Mouse (Mus musculus): ENCODE data around the gene Abr.

Gene Abr

DNA sequence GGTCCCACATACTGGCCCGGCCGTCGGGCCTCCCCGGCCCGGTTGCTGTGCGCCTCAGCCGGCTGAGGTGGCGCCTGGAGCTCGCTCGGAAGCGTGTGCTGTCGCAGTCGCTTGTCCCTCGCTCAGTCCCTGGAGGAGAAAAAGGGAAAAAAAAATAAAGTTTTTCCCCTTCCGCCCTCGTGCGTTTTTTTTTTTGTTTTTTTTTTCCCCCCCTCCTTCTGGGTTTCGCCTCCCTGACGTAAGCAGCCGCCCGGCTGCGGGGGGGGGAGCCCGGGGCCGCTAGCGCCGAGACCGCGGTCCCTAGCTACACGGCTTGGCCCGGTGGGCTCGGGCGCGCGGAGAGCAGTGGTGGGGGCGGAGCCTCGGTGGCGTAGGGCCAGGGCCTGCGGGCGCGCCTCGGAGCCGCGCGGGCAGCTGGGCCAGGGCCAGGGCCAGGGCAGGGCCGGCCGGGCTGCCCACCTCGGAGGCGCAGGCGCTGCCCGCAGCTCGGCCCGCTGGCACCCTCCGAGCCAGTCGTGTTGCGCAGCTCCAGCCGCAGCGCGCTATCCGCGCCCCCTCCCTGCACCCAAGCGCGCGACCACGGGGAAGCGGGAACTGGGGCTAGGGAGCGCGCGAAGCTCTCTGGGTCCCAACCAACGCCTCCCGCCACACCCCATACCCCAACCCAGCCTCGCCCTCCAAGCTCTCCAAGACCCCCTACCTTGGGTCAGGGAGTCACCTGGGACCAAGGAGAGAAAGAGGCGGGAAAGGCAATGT lies 1.3 kb upstream of the Abr start:
- DNase-seq (ENCODE audit: low spot score) = peak; percentile 46

DNA sequence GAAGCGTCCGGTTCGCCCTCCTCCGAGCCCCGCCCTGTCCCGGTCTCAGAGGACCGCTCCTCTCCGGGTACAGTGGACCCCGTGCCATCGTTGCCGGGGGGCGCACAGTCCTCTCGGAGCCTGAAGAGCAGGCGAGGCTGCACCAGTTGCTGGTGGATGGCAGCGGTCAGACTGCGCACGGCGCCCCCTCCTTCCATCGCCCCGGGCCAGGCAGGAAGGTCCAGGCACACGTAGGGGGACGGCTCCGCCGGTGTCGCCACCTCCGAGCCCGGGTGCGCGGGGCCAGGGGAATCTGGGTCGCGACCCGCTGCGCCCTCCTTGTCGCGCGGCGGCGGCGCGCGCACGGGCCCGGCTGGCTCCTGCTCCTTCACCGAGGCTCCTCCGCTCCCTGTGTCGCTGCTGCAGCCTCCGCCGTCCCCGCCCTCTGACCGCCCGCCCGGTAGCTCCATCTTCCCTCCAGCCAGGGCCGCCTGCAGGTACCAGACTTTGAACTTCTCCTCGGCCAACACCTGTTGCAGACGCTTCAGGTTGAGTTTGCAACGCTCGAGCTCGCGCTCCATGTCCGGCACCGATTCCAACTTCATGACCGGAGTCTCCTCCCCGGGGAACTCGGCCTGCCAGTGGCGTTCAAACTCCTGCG lies 572 bp upstream of the Abr start:
- no peak for DNase-seq (ENCODE audit: low spot score)

DNA sequence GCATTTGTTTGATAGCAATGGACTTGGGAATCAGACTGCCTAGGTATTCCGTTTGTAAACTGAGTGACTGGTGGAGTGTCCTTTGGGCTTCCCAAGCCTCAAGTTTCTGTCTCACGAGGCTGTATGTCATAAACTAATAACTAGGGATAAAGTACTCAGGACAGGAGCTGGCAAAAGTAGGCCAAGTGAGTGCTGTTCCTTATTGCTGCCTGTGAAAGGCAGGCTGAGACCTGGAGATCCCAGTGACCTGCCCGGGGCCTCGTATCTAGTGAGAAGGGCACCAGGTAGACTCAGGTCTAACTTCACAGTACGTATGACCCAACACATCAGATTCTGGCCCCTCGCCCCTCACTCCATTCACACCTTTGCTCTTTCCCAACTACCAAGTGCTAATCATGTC lies 4.0 kb downstream of the Abr start:
- DNase-seq (ENCODE audit: low spot score) = no peak

GRCm38 (mm10) chr11:76614246-76614645 lies 7.9 kb downstream of the Abr start:
- DNase-seq (ENCODE audit: low spot score) = no peak

DNA sequence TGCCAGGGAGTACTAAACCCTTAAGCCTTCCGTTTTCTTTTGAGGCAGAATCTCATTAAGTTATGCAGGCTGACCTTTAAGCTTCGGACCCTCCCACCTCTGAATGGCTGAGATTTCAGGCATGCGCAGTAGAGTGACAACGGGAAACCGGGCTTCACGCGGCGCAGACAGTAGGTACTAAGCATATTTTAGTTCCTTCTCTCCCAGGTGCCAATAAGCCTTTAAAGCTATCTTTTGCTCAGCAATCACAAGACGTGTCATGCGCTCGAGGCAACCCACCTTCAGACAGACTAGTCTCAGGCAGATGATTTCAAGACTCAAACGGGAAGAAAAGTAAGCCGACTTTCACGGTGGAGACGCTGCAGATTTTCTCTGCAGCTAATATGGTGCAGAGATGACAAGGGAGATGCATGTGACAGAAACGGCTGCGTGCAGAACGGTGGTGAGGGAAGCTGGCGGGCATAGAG lies 9.4 kb downstream of the Abr start:
- DNase-seq (ENCODE audit: low spot score) = peak; percentile 72

GRCm38 (mm10) chr11:76610948-76611347 lies 11.2 kb downstream of the Abr start:
- no peak for DNase-seq (ENCODE audit: low spot score)

DNA sequence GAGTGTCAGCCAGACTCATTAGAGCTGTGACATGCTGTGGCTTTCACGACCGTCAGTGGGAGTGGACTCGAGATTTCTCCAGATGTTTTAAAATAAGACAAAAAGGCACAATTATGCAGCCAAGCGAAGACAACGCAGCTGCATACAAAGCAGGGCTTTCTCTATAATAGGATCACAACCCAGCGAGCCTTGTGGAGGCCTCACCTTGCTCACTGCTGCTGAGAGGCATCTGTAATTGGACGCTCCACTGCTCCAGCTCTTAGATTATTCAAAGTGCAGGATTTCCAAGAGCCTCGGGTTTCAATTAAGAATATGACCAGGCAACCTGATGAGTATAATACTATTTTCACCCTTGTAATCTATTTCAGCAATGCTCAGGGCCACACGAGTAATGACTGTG lies 15.6 kb downstream of the Abr start:
- DNase-seq (ENCODE audit: low spot score) = no peak

DNA sequence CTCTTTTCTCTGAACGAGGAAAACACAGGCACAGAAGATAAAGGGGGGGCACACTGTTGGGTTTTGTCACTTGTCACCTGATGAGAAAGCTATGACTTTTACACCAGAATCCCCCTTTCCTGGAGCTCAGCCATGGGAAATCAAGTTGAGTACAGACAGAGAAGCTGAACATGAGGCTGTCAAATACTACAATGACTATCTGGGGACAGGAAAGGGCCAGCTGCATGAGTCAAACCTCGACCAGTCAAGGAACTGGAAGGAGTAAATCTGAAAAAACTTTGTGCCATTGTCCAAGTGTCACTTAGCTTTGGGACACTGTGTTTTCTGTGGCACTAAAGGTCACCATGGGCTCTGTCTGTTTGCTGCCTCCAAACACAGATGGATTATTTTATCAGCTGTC lies 22.9 kb downstream of the Abr start:
- DNase-seq (ENCODE audit: low spot score) = no peak

- no peak for DNase-seq (ENCODE audit: low spot score)
These were observed 23.4 kb downstream of the Abr start for GRCm38 (mm10) chr11:76598757-76599156.

- DNase-seq (ENCODE audit: low spot score) = no peak
These were observed 28.3 kb downstream of the Abr start for GRCm38 (mm10) chr11:76593620-76594326.

DNA sequence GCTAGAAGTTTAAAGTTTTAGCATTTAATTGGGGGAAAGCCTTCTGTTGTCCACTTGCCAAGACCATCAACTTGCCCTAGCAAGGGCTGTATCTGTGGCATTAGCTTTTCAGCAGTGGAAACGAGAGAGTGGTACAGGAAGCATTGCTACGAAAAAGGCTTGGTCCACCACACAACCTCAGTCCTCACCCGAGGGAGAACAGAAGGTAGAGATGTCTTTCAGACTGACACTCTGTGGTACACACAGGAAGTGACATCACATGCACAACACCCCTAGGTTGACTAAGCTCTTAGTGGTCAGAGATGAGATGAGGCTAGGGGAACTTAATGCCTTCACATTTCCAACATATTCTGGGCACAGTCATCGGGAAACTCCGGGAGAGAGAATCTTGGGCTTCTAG lies 32.4 kb downstream of the Abr start:
- DNase-seq (ENCODE audit: low spot score) = no peak

- DNase-seq (ENCODE audit: low spot score) = no peak
These were observed 33.3 kb downstream of the Abr start for GRCm38 (mm10) chr11:76588632-76589485.

- DNase-seq (ENCODE audit: low spot score) = peak; percentile 22
These were observed 34.1 kb downstream of the Abr start for GRCm38 (mm10) chr11:76588032-76588431.

DNA sequence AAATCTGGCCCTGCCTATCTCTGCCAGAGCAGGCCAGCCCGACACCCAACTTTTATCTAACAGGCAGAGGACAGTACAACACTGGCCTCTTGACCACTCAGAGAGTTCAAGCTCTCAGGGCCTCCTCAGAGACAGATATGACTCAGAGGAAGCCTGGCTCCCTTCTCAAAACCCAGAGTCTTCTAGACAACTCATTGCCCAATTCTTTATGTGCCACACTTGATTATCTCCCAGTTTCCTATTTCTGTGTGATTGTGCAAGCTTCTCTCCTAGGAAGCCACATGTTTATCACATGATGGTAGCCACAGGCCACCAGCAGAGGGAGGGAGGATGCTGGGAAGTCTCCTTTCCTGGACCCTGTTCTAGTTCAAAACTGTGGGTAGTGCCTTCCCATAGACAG lies 34.8 kb downstream of the Abr start:
- DNase-seq (ENCODE audit: low spot score) = peak; percentile 39

GRCm38 (mm10) chr11:76586119-76586518 lies 36.0 kb downstream of the Abr start:
- DNase-seq (ENCODE audit: low spot score) = no peak

DNA sequence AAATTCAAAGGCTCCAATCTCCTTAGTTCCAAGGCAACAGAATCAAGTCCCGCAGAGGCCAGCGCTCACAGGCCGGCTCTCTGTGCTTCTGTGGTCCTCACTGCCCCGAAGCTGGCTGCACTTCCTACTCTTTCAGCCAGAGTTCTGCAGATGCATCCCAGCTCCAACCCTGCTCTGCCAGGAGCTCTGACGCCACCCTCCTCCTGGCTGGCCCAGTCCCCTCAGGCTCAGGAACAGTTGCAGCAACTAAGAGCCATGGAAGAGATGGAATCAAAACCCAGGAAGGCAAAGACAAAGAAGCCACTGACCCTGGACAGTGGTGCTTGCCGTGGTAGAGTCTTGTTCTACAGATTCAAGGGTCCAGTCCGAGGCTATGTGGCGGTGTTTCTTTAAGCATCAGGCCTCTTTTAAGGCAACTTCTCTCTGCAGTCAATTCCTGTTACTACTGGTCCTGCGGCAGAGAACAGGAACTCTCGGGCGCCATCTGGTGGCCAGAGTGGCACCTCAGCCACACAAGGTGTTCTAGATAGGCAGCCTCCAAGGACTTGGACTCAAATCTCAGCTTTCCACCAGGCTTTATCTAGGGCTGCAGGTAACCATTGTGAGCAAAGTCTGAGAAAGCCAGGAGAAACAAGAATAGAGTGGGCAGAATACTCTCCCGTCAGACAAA lies 44.4 kb downstream of the Abr start:
- peak; percentile 93 for DNase-seq (ENCODE audit: low spot score)

DNA sequence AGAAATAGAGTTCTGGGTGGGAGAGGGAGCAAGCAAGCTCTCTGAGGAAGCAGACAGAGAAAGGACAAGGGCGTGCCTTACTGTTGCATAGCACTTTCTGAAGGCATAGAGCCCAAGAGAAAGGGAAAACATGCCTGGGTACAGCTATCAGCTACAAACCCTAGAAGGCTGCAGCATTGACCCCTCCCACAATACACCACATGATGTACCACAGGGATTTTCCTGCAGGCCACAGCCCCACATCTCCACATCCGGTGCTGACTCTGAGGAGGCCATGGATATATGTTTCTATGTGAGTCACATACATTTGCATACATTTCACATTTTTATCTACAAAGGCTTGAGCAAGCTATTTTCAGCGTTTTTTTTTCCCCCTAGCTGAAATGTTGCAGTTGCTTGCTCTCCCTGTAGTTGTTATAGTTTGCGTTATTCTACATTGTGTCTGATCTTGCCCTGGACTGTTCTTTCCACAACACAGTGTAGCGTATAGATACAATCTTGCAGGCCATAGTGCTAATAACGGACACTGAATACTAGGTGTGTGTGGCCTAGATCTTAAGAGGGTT lies 49.2 kb downstream of the Abr start:
- DNase-seq (ENCODE audit: low spot score) = no peak

GRCm38 (mm10) chr11:76571613-76571929 lies 50.5 kb downstream of the Abr start:
- no peak for DNase-seq (ENCODE audit: low spot score)

GRCm38 (mm10) chr11:76570741-76571612 lies 51.1 kb downstream of the Abr start:
- peak; percentile 58 for DNase-seq (ENCODE audit: low spot score)

DNA sequence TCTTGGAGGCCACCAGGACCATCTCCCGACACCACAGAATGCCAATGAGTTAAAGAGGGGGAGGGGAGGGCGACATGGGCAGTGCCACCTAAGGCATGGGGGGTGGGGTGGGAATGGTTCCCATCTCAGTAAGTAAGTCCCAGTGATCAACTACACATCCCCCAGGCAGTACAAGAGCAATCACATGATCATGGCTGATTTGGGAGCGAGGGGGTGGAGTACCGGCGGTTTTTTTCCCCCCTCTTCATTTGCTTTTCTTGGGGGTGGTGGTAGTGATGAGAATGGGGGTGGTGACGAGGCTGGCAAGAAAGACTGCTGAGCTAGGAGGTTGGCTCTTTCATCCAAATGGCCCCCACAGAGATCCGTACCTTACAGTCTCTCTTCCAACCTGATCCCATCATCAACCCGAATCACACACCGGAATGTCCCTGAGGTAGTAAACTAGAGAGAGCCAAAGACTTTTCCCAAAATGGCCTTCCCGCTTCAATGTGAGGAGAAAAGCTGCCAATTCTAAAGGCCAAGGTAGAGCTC lies 51.8 kb downstream of the Abr start:
- DNase-seq (ENCODE audit: low spot score) = peak; percentile 46

Data from layer of hippocampus, adult 11-12 months (tissue).